Mouse (Mus musculus): ENCODE results near the gene Ctnnb1. TPM values are rescaled to one million over a fixed set of nuclear protein-coding genes. Genes with fewer than 3 reads are reported as not detected.

Ctnnb1 gene
- total and polyA plus RNA-seq, 3 experiments: 197 to 383 (median 290) TPM

- no peak overlapping the region for H3K9ac ChIP-seq (ENCODE audit: insufficient read depth, low read depth)
- dilution Hi-C loops (cut with MboI; ENCODE audit: extremely low pct_ligation_motif_present, extremely low pct_unique_long_range_greater_than_20kb, low sequenced_read_pairs): no loop called here
Observed at GRCm38 (mm10) chr9:120918642-120919041, 10.4 kb upstream of the Ctnnb1 start.

DNA sequence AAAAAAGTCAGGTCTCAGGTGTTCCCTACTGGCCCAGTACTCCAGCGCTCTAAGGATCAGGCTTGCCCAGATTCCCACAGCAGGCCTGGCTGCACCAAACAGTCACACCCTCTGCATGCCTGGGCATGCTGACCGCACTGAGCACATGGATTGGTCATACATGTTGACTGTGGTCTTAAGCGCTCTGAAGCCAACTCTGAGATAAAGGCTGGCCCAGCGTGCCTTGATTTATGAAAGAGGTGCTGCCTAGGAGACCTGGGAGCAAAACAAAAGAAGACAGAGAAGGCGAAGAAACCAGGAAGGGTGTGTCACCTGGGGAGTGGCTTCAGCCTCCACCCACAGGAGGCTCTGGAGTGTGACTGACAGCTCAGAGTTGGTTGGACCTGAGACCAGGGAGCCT, 9.9 kb upstream of the Ctnnb1 start:
- Histone ChIP-seq H3K36me3 (replicated peaks in 1 of 2; ENCODE audit: control insufficient read depth in 1 of 2, insufficient read depth in 1 of 2, low read length in 1 of 2) (no peaks in the 10 kb centered on the region), H3K79me2 (replicated peaks; ENCODE audit: control insufficient read depth, extremely low read depth, insufficient read depth, poor library complexity, severe bottlenecking) (no peaks in the 10 kb centered on the region), H3K4me1 (ENCODE audit: control insufficient read depth in 1 of 2, insufficient read depth in 2 of 2) (peaks cover 0 to 26% of the 10 kb centered on the region in 2 experiments; a peak in 2 of 4 replicates), H3K27me3 (replicated peaks) (no peaks in the 10 kb centered on the region), H3K9me3 (replicated peaks; ENCODE audit: low read length) (peaks cover 7% of the 10 kb centered on the region), H3K27ac (ENCODE audit: insufficient read depth, low read depth) (no peak overlapping the region), H3K4me3 (replicated peaks in 1 of 3; ENCODE audit: low read depth in 2 of 3, low read length in 2 of 3, poor library complexity in 1 of 3) (no peak overlapping the region), H3K4me2 (ENCODE audit: insufficient read depth, low read depth, poor library complexity, severe bottlenecking) (no peak overlapping the region), H3K9ac (ENCODE audit: insufficient read depth, low read depth) (no peak overlapping the region)
- TF ChIP-seq SIN3A (IDR thresholded peaks at IDR 0.05; ENCODE audit: low read length) (no peak), NRF1 (IDR thresholded peaks at IDR 0.05; ENCODE audit: low read depth, low read length) (no peak), TBP (conservative IDR thresholded peaks at IDR 0.05; ENCODE audit: low read depth, low read length) (no peak), USF2 (conservative IDR thresholded peaks at IDR 0.05; ENCODE audit: low read depth, low read length) (no peak), MAX (IDR thresholded peaks at IDR 0.05; ENCODE audit: low read length) (no peak), ZC3H11A (IDR thresholded peaks at IDR 0.05; ENCODE audit: low read depth, low read length) (no peak), UBTF (IDR thresholded peaks at IDR 0.05; ENCODE audit: low read depth, low read length) (no peak), MAZ (IDR thresholded peaks at IDR 0.05; ENCODE audit: low read depth, low read length) (no peak), NELFE (IDR thresholded peaks at IDR 0.05; ENCODE audit: low read depth, low read length) (no peak), EP300 (IDR thresholded peaks at IDR 0.05; ENCODE audit: low read length) (no peak), SMC3 (IDR thresholded peaks at IDR 0.05; ENCODE audit: low read depth, low read length) (no peak), ETS1 (conservative IDR thresholded peaks at IDR 0.05; ENCODE audit: low read depth, low read length) (no peak), IRF4 (IDR thresholded peaks at IDR 0.05; ENCODE audit: low read depth, low read length) (no peak), CHD2 (IDR thresholded peaks at IDR 0.05; ENCODE audit: low read length) (no peak), MEF2A (IDR thresholded peaks at IDR 0.05; ENCODE audit: borderline replicate concordance, low read depth, low read length) (no peak)
- peak; percentile 13 for DNase-seq (ENCODE audit: extremely low read depth)
- in situ Hi-C loops (cut with MboI; ENCODE audit: low pct_ligation_motif_present, low pct_unique_long_range_greater_than_20kb, low sequenced_read_pairs): no loop called here
- dilution Hi-C loops (cut with MboI; ENCODE audit: extremely low pct_ligation_motif_present, extremely low pct_unique_long_range_greater_than_20kb, low sequenced_read_pairs): no loop called here

More at GRCm38 (mm10) chr9:120918642-120919041, 10.4 kb upstream of the Ctnnb1 start:
- Histone ChIP-seq H3K27ac (ENCODE audit: insufficient read depth, low read depth) (no peak overlapping the region), H3K79me2 (replicated peaks; ENCODE audit: control insufficient read depth, extremely low read depth, insufficient read depth, poor library complexity, severe bottlenecking) (no peaks in the 10 kb centered on the region), H3K36me3 (replicated peaks in 1 of 2; ENCODE audit: control insufficient read depth in 1 of 2, insufficient read depth in 1 of 2, low read length in 1 of 2) (no peaks in the 10 kb centered on the region), H3K4me3 (replicated peaks in 1 of 3; ENCODE audit: low read depth in 2 of 3, low read length in 2 of 3, poor library complexity in 1 of 3) (no peak overlapping the region), H3K4me2 (ENCODE audit: insufficient read depth, low read depth, poor library complexity, severe bottlenecking) (no peak overlapping the region), H3K27me3 (replicated peaks) (no peaks in the 10 kb centered on the region), H3K4me1 (ENCODE audit: control insufficient read depth in 1 of 2, insufficient read depth in 2 of 2) (peaks cover 0 to 23% of the 10 kb centered on the region in 2 experiments; a peak in 2 of 4 replicates), H3K9me3 (replicated peaks; ENCODE audit: low read length) (peaks cover 7% of the 10 kb centered on the region)
- in situ Hi-C loops (cut with MboI; ENCODE audit: low pct_ligation_motif_present, low pct_unique_long_range_greater_than_20kb, low sequenced_read_pairs): no loop called here
- no peak for DNase-seq (ENCODE audit: extremely low read depth)
- no peak for TF ChIP-seq ZC3H11A (IDR thresholded peaks at IDR 0.05; ENCODE audit: low read depth, low read length)
- no peak for TF ChIP-seq EP300 (IDR thresholded peaks at IDR 0.05; ENCODE audit: low read length)
- TF ChIP-seq MAX (IDR thresholded peaks at IDR 0.05; ENCODE audit: low read length): no peak
